Mouse (Mus musculus): ENCODE measurements around the gene Lsm14b. TPM values are rescaled to one million over a fixed set of nuclear protein-coding genes. Genes with fewer than 3 reads are reported as not detected.

Gene Lsm14b
- polyA plus RNA-seq, 1 experiment from 2014 or later = 5.5 TPM

DNA sequence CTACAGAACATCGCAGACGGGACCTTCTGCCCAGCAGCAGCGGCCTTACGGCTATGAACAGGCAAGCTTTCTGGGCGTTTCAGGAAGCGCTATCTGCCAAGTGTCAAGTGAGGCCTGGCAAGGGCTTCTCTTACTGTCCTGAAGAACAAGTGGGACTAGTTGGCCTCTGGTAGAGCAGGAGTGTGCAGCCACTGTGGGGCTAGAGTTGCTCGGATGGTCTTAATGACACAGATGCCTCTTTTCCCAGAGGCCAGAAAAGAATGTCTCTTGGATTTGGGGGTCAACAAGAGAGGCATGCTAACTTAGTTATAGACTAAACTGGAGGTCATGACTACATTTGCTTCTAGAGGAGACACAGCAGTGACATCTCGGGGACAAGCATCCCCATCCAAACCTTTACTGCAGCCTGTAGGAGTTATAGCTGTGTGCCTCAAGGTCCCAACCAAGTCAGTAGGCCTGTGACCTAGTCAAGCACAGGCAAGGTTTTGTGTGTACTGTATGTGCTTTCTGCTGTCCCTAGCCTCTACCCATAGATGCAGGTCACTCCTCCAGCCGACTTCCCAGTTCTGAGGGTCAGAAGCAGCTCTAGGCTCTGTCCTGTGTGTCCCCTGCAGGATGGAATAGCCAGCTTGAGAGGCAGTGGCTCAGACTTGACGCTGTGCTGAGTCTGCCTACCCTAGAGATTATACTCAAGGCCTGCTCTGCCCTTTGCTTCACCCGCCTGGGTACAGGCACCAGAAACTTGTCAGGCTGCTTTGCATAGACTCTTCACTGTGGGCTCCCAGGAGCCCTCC, 38.7 kb downstream of the Lsm14b start:
- no peak overlapping the region for H3K4me3 ChIP-seq
- no peak overlapping the region for H3K27ac ChIP-seq
- no peak for ATAC-seq (replicated peaks; ENCODE audit: insufficient number of reproducible peaks, insufficient read depth, low FRiP score, low read depth)
- no peak overlapping the region for H3K9ac ChIP-seq
- no peaks in the 10 kb centered on the region for H3K9me3 ChIP-seq (replicated peaks)
- no peaks in the 10 kb centered on the region for H3K4me1 ChIP-seq (replicated peaks)
- H3K36me3 ChIP-seq = peaks cover 49% of the 10 kb centered on the region
- H3K4me2 ChIP-seq = no peak overlapping the region
- no peaks in the 10 kb centered on the region for H3K27me3 ChIP-seq
- 90% methylated on average over 11 of the region's 11 CpGs for WGBS

DNA sequence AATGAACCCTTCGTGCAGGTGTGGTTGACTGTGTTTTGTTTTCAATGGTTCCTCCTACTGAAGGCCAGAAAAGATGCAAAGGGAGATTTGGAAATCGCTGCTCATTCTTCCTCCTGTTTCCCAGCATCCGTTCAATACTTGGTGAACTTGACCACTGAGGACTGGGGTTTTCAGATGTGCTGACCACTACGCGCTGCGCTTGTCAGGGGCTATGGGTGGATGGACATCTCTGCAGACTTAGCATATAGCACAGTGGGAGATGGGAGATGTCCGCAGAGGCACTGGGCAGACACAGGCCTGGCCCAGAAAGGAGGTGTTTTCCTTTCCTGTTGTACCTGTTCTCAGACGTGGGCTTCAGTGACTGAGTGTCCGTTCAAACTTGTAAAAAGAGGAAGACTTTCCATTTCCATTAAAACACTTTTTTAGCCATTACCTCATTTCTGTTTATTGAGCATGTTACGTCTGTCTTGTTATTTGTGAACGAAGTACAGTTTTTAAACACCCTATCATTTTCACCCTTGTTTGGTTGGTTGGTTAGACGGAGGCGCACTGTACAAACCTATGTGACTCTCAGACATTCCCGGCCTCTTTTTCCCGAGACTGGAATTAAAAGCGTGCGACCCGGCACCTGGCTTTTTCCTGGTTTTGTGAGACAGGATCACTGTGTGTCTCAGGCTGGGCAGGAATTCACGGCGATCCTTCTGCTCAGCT, 45.1 kb downstream of the Lsm14b start:
- Histone ChIP-seq H3K27ac (peak overlapping the region; percentile 80), H3K4me3 (peak overlapping the region; percentile 80), H3K27me3 (no peaks in the 10 kb centered on the region), H3K36me3 (peaks cover 8% of the 10 kb centered on the region; the same call in 1 of the 2 replicates), H3K9ac (peak overlapping the region; percentile 75), H3K9me3 (replicated peaks) (no peaks in the 10 kb centered on the region), H3K4me2 (peak overlapping the region; percentile 76), H3K4me1 (replicated peaks) (peaks cover 10% of the 10 kb centered on the region)
- ATAC-seq (replicated peaks; ENCODE audit: insufficient number of reproducible peaks, insufficient read depth, low FRiP score, low read depth) = no peak; the same call in 1 of the 2 replicates
- 32% methylated on average over 20 of the region's 20 CpGs for WGBS

DNA sequence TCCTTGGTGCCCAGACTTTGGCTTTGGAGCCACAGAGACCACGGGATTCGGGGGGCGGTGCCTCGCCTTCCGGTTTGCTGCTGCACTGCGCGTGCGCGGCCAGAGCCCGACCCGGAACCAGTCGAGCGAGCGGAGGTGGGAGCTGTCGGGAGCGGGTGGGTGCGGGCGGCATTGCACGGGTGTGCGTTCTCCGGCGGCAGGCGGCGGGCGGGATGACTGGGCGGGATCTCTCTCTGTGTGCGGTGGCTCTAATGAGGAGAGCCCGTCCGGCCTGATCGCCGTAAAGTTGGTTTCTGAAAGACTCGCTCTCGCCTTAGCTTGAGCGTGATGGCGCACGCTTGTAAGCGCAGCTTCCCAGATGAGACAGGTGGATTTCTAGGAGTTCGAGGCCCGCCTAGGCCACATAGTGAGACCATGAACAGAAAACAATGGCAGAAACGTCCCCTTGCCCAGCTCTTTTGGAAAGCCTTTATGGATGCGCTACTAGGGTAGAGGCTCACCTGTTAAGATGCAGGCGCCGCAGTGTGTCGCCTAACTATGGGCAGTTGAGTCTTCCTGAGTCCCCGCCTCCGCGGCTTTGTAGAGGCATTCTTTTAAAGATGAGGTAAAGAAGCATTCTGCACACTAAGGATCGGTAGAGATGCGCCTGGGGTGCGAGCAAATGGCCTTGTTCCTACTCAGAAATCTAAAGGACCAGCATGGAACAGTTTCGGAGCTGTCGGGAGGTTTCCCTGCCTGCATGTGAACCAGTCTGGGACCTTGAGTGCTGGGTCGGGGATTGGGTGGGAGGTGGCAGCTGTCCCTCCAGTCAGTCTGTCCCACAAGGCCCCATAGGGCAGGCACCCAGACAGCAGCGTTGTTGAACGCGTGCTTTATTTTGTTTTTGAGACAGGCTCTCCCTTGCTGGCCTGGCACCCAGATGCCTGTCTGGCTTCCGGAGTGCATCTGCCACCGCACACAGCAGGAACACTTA, 46.0 kb downstream of the Lsm14b start, which contains the start of gene Mtg2:
Gene Mtg2 (plus strand): TSS at position 108 of the 973 bp plus-strand sequence.
- peak; percentile 93 for ATAC-seq (replicated peaks; ENCODE audit: insufficient number of reproducible peaks, insufficient read depth, low FRiP score, low read depth)
- H3K9me3 ChIP-seq (replicated peaks) = no peaks in the 10 kb centered on the region
- H3K4me1 ChIP-seq (replicated peaks) = peaks cover 10% of the 10 kb centered on the region
- WGBS = 5% methylated on average over 58 of the region's 58 CpGs
- peak within 1 kb of the TSS; percentile 80 for H3K4me3 ChIP-seq
- H3K36me3 ChIP-seq = peaks cover 8% of the 10 kb centered on the region; the same call in 1 of the 2 replicates
- H3K9ac ChIP-seq = peak within 1 kb of the TSS; percentile 75
- peak within 1 kb of the TSS; percentile 80 for H3K27ac ChIP-seq
- H3K4me2 ChIP-seq = peak within 1 kb of the TSS; percentile 76
- H3K27me3 ChIP-seq = no peaks in the 10 kb centered on the region

DNA sequence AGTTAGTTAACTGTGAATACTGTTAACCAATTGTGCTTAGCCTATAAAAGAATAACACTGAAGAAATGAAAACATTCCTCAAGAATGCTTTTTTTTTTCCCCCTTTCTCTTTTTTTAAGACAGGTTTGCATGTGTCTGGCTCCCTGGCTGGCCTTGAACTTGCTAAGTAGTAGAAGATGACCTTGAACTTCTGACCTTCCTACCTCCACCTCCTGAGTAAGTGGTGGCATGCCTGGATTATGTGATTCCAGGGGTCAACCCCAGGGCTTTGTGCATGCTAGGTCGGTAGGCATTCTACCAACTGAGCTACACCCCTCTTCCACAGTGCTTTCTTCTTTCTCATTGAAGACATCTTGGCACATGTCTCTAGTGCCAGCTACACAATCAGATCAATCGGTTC, 46.9 kb downstream of the Lsm14b start:
- no peak overlapping the region for H3K4me2 ChIP-seq
- ATAC-seq (replicated peaks; ENCODE audit: insufficient number of reproducible peaks, insufficient read depth, low FRiP score, low read depth) = no peak

DNA sequence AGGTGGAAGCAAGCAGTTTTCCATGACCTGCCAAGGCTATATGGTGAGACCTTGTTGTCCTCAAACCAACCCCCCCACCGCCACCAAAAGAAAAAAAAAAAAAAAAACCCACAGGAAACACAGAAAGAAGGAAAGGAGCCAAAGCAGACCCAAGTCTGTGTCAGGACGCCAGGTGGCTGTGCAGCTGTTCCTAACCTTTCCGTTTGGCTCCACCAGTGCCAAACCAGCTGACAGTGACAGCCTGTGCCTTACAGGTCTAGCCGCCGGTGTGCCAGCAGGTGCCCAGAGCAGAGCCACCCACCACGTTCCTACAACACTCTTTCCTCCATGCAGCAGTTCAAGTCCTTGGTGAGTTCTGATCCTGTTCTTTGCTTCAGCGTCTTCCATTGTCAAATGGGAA, 48.1 kb downstream of the Lsm14b start:
- Histone ChIP-seq H3K36me3 (peaks cover 1% of the 10 kb centered on the region; the same call in 1 of the 2 replicates), H3K27ac (no peak overlapping the region), H3K4me2 (no peak overlapping the region), H3K9me3 (replicated peaks) (no peaks in the 10 kb centered on the region), H3K4me3 (no peak overlapping the region), H3K9ac (no peak overlapping the region), H3K27me3 (no peaks in the 10 kb centered on the region), H3K4me1 (replicated peaks) (peaks cover 10% of the 10 kb centered on the region)
- 86% methylated on average over 7 of the region's 7 CpGs for WGBS
- ATAC-seq (replicated peaks; ENCODE audit: insufficient number of reproducible peaks, insufficient read depth, low FRiP score, low read depth) = no peak

More for the DNA sequence above, 46.9 kb downstream of the Lsm14b start:
- no peaks in the 10 kb centered on the region for H3K9me3 ChIP-seq (replicated peaks)
- H3K27me3 ChIP-seq = no peaks in the 10 kb centered on the region
- no peak overlapping the region for H3K9ac ChIP-seq
- 79% methylated on average over 2 of the region's 2 CpGs for WGBS
- peaks cover 8% of the 10 kb centered on the region; the same call in 1 of the 2 replicates for H3K36me3 ChIP-seq
- H3K4me1 ChIP-seq (replicated peaks) = peaks cover 10% of the 10 kb centered on the region
- no peak overlapping the region for H3K4me3 ChIP-seq
- no peak overlapping the region for H3K27ac ChIP-seq

DNA sequence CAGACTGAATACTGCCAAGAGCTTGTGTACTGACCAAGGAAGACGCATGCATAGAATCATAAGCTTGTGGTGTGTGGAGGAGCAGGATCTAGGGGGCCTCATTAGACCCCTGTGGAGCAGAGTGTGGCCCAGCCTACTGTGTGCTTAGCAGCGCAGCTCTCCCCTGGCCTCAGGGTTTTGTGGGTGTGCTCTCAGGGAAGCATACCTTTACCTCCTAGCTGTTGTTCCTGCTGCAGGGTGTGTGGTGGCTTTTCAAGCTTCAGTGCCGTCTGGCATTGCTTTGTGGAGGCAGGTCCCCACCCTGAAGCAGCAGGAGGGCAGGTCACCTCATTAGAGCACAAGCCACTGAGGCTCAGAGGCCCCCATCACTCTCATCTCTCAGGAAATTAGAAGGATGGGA, 52.8 kb downstream of the Lsm14b start:
- Histone ChIP-seq H3K27me3 (no peaks in the 10 kb centered on the region), H3K9me3 (replicated peaks) (no peaks in the 10 kb centered on the region), H3K9ac (no peak overlapping the region), H3K4me1 (replicated peaks) (no peaks in the 10 kb centered on the region), H3K4me2 (no peak overlapping the region), H3K4me3 (no peak overlapping the region), H3K36me3 (peaks cover 16% of the 10 kb centered on the region; the same call in 1 of the 2 replicates), H3K27ac (no peak overlapping the region)
- no peak for ATAC-seq (replicated peaks; ENCODE audit: insufficient number of reproducible peaks, insufficient read depth, low FRiP score, low read depth)
- WGBS = 57% methylated on average over 3 of the region's 3 CpGs

DNA sequence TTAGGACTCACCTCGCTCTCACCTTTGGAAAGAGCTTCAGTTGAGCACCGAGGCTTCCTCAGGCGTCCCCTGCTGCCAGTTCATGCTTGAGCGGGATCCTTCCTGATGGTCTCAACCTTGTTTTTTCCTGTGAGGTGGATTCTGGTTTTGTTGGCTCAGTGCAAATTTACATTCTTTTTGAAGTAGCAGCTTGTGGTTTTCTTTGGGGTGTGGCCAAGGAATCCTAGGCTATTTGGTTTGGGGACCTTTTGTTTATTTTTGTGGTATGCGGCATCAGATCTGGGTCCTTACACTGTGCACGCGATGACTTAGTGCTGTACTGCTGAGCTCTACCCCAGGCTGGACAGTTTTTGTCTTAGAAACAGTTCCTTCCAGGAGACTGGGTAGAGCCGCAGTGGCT, 55.9 kb downstream of the Lsm14b start:
- Histone ChIP-seq H3K9me3 (replicated peaks) (no peaks in the 10 kb centered on the region), H3K27ac (no peak overlapping the region), H3K27me3 (no peaks in the 10 kb centered on the region), H3K36me3 (peaks cover 31% of the 10 kb centered on the region; the same call in 1 of the 2 replicates), H3K4me2 (no peak overlapping the region), H3K4me3 (no peak overlapping the region), H3K9ac (no peak overlapping the region), H3K4me1 (replicated peaks) (no peaks in the 10 kb centered on the region)
- no peak for ATAC-seq (replicated peaks; ENCODE audit: insufficient number of reproducible peaks, insufficient read depth, low FRiP score, low read depth)
- 92% methylated on average over 8 of the region's 8 CpGs for WGBS

DNA sequence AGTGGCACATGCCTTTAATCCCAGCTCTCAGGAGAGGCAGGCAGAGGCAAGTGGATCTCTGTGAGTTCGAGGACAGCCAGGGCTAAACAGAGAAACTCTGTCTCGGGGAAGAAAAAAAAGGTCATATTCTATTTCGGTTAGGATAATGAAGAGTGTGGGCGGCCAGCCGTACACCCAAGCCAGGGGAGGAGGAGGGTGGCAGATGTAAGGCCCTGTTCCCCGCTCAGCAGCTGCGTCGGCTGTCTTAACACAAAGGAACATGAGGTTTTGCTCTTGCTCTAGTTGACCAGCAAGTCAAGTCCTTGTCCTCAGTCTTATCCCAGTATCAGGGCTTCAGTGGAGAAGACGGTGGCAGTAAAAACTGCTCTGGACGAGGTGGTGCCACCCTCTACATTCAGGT, 58.3 kb downstream of the Lsm14b start:
- no peaks in the 10 kb centered on the region for H3K9me3 ChIP-seq (replicated peaks)
- no peak overlapping the region for H3K27ac ChIP-seq
- H3K36me3 ChIP-seq = peaks cover 34% of the 10 kb centered on the region; the same call in 1 of the 2 replicates
- H3K27me3 ChIP-seq = no peaks in the 10 kb centered on the region
- H3K4me1 ChIP-seq (replicated peaks) = no peaks in the 10 kb centered on the region
- no peak overlapping the region for H3K4me2 ChIP-seq
- no peak overlapping the region for H3K9ac ChIP-seq
- WGBS = 86% methylated on average over 10 of the region's 10 CpGs
- no peak overlapping the region for H3K4me3 ChIP-seq
- ATAC-seq (replicated peaks; ENCODE audit: insufficient number of reproducible peaks, insufficient read depth, low FRiP score, low read depth) = no peak

DNA sequence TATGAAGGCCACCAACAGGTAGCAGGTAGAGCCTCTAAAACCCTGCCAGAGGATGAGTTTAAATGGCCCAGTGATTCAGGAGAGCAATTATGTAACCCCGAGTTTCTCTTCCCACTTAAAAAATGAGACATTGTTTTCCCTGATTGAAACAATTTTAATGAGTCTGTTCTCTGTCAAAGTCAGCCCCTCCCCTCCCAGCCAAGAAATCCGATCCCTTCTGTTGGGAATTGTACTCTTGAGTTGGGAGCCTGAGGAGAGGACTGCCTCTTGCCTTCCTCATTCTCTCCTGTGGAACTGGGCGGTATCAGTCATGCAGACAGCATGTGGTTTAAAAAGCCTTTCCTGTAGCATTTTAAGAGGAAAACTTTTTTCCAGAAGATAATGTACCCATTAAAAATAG, 59.8 kb downstream of the Lsm14b start:
- no peak for ATAC-seq (replicated peaks; ENCODE audit: insufficient number of reproducible peaks, insufficient read depth, low FRiP score, low read depth)
- no peaks in the 10 kb centered on the region for H3K9me3 ChIP-seq (replicated peaks)
- no peaks in the 10 kb centered on the region for H3K4me1 ChIP-seq (replicated peaks)
- H3K9ac ChIP-seq = no peak overlapping the region
- H3K36me3 ChIP-seq = peaks cover 29% of the 10 kb centered on the region; the same call in 1 of the 2 replicates
- H3K27ac ChIP-seq = no peak overlapping the region
- 34% methylated on average over 3 of the region's 3 CpGs for WGBS
- no peaks in the 10 kb centered on the region for H3K27me3 ChIP-seq
- no peak overlapping the region for H3K4me3 ChIP-seq
- H3K4me2 ChIP-seq = no peak overlapping the region

Data from heart, embryonic 15.5 days (tissue).